Mouse (Mus musculus): ENCODE measurements around the gene Adgrl1.
"Not testable (repeated sequence)": the region's sequence is repeated elsewhere in the genome, so short reads cannot be mapped to it uniquely, and the experiment has no call there.

Adgrl1 gene

DNA sequence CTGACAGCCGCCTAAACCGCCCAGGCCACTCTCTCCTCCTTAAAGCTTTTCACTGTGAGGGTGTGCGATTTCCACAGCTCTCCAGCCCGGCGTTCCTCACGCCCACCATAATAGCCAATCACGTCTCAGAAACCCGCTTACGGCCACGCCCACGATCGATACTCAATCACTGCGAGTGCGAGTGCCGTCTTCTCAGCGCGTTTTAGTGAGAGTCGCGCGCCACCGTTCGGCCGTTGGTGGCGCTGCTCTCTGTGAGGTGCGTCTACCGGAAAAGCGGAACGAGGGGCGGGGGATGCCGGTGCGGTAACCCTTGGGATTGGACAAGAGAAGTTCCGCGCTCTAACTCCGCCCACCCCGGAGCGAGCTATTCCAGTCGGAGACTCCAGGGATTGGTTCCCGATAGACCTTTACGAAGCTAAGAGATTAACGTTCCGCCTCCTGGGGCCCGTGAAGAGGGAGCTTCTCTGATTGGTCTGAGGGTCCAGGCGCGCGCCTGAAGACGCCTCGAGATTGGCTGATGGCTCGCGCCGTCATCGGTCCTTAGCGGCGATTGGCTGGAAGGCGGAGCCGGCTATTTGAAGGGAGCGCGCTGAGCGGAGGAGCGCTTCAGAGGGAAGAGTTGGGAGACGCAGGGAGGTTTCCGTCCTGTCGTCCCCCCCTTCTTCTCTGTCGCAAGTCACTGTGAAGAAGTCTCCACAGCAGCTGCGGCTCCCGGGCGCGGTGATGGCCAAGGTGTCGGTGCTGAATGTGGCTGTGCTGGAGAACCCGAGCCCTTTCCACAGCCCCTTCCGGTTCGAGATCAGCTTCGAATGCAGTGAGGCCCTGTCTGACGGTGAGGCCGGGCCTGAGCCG, 55.4 kb downstream of the Adgrl1 start, which contains the start of the genes Gm10644 and Asf1b:
TSS of gene Gm10644 (minus strand) at position 100 of the 852 bp plus-strand sequence.
TSS of gene Asf1b (plus strand) at position 402 of the 852 bp plus-strand sequence.
- DNase-seq (ENCODE audit: low read depth): peak; percentile 100

DNA sequence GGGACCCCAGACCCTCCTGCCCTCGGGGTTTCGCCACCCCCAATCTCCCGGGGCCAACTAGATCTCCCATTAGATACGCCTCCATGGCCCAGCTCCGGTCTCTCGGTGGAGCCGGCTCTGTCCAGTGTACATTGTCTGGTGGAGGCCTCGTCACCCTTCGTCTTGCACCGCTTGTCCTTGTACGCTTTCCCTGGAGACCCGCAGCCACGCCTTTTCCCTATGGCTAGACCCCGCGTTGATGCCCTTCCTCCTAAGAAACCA, 56.0 kb downstream of the Adgrl1 start:
- DNase-seq (ENCODE audit: low read depth): no peak

DNA sequence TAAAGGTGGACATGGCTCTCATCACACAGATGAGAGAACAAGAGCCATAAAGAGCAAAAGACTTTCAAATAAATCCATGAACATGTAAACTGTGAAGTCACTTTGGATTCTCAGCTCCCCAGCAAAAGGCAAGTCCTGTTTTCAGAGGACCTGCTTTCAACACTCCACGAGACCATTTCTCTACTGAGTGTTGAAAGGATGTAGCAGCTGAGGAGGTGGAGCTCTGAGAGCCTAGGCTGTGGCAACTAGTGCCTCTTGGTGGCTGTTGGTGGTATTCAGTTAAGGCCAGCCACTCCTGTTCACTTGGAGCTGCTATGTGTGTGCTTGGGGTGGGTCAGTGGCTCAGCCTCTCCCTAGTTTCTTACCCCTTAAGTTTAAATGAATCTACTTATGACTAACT, 56.9 kb downstream of the Adgrl1 start:
- peak; percentile 51 for DNase-seq (ENCODE audit: low read depth)

DNA sequence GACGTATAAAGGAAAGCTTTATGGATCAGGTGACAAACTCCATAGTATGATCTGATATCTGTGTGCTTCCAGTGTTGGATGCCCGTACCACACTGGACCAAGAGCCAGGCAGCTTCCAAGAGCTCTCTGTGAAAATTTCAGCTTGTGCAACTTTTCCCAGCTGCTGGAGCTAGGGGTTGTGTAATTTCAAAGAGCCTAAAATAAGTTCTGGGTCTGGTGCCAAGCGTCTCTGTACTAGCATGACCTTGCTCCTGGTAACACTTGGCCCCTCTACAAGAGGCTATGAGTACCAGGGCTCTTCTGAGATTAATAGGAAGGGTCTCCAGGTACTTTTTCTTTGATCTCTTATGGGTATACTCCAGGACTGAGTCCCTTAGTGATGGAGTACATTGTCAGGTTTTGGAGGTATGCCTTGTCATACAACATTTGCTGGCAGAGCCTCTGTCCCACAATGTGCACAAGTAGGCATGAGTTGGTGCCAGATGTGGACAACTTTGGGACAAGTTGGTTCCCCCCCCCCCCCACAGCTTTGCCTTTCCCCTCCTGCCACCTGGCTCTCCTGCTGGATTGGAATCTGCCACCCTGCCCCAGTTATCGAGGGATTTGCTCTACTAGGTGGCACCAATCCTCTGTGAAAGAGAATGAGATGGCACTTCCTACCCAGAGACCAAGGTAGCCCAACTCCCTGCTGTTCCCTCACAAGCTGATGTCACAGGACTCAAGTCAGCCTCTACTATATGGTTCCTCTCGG, 64.3 kb downstream of the Adgrl1 start:
- no peak for DNase-seq (ENCODE audit: low read depth)

DNA sequence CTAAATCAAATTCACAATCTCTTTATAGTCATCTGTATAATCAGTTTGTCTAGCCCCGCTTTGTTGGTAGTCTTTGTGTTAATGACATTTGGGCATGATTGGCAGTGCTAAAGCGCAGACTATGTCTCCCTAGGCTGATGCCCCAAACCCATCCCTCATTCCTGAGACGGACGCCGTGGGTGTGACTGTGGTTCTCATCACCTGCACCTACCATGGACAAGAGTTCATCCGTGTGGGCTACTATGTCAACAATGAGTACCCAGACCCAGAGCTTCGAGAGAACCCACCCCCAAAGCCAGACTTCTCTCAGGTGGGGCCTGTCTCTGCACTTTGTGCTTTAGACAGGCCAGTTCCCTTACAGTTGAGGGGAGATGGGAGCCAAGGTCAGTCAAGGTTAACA, 67.8 kb downstream of the Adgrl1 start:
- DNase-seq (ENCODE audit: low read depth): no peak

DNA sequence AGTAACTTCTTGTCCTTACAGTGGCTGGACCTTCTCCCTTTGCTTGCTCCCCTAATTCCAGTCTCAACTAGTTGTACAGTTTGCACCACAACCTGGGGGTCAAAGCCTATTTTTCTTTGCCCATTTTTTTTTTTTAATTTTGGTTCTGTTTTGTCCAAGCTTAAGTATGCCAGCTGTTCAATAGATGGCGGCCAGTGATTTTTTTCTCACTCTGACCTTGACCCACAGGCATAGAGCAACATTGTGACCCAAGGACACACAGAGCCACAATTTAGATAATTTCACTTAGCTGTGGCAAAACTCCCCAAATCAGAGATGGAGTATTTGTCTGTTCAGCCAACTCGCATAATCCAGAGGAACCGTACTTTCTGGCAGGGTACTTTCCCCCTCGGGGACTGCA, 71.2 kb downstream of the Adgrl1 start:
- no peak for DNase-seq (ENCODE audit: low read depth)

DNA sequence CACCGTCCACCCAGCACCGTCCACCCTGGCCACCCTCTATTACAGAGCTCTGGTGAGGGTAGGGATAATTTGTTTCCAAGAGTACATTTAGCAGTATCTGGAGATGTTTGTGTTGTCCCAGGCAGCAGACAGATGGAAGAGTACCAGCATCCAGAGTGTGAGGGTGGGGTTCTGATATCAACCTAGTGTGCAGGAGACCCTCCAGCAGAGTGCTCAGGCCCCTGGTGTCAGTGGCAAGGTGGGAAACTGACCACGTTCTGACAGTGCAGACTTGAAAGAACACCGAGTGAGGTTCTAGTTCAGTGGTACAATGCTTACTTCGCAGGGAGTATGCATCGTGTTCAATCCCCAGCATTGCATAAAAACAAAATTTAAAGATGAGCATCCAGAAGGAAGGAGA, 71.8 kb downstream of the Adgrl1 start:
- DNase-seq (ENCODE audit: low read depth): no peak

DNA sequence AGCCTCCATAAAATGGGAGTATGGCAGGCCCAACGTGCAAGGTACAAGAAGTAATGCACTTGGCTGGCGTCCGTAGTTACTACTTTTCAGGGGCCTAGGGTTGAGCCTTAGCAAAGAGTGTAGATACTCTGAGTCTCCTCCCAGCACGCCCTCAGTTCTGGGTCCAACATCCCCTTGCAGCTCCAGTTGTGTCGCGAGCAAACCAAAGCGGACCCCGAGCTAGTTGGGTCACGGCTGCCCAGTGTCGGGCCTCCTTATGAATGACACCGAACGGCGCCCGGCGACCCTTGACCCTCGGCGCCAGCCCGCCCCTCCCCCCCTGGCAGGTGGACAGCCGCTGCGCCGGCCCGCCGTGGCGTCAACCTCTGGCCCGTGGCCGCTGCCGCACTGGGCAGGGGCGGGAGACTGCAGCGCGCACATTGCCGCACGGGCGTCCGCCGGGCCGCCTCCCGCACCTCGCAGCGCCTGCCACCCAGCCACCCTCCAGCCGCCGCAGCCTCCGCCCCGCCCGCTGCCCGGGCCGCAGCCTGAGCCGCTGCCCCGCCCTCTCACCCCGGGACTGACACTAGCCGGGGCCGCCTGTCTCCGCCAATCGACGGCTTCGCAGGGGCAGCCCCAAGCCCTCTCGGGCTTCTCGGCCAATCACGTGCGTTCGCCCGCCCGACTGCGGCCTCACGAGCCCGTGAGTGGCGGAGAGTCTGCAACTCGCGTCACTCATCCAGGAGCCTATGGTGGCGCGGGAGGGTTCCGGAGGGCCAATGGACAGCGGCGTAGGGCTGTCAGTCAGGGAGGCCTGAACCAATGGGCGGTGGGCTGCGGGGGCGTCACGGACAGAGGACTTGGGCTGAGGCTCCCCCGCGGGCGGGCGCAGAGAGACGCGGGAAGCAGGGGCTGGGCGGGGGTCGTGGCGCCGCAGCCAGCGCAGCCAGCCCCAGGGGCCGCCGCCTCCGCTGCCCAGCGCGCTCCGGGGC, 72.5 kb downstream of the Adgrl1 start, which contains the start of gene Prkaca:
TSS of gene Prkaca (plus strand) at position 844 of the 971 bp plus-strand sequence.
- peak; percentile 96 for DNase-seq (ENCODE audit: low read depth)

DNA sequence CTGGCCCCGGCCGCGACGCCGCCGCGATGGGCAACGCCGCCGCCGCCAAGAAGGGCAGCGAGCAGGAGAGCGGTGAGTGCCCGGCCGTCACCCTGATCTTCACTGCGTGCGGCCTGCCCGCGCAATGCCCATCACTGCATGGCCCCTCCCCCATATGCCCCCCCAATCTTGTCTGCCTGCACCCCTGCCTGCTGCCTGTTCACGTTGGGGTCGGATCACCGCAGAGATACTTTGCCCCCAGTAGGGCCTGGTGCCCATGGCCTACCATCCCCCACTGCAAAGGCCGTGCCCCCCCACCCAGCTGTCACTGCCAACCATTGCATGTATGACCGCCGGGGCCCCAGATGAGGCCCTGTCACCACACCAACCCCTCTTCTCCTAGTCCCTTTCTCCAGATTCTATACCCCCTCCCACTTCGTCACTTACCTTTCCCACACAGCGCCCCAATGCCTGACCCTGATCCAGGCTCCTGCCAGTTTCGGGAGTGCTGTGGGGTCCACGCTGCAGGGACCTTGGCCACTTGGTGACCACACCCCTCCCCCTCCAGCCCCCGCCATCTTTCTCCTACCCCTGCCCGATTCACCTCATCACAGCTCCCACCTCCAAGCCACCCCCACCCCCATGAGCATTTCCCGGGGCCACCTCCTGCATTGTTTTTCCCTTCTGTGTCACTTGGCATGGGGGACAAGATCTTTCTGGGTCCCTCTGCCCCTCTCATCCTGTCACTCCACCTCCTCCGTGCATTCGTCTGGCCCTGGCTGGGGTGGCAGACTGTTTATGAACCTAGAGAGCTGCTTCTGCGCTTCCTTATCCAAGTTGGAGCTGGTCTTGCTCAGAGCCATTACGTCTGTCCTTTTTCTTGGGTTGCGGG, 73.5 kb downstream of the Adgrl1 start:
- no peak for DNase-seq (ENCODE audit: low read depth)

DNA sequence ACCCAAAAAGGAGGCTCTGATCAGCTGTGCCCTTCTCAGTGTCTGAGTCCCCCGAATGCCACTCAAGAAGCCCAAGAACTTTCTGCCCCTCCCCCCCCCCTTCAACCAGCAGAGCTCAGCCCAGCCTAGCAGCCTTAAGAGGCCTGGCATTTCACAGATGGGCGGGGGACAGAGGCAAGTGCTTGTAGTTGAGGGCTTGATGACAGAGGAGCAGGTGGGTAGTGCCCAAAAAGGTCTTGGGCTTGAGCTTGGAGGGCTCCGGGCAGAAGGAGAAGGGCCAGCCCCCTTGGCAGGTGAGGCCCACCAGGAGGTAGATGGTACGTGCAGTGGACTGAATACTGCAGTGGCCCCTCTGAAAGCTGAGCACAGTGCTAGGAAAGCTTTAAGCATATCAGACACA, 74.6 kb downstream of the Adgrl1 start:
- no peak for DNase-seq (ENCODE audit: low read depth)

DNA sequence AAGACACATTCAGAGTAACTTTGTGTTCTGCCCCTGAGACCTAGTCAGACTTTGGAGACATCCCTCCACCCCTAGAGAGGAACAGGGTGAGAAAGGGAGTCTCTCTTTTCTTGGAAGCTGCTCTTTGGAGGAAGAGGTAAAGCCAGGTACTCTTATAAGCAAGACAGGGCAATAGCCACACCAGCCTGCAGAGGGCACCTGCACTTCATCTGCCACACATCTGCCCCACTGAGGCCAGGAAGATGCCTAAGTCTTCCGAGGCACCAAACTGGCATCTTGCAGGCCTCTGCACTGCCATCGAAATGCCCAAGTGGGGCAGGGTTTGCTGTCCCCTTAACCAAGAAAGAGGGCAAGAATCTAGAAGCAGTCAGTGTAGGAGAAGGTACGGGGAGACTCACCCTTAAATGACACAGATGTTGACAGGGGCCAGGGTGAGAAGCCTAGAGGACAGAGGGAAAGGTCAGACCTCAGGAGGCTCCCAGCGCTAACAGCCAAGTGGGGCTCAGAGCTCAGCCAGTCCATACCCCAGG, 76.3 kb downstream of the Adgrl1 start:
- peak; percentile 31 for DNase-seq (ENCODE audit: low read depth)

DNA sequence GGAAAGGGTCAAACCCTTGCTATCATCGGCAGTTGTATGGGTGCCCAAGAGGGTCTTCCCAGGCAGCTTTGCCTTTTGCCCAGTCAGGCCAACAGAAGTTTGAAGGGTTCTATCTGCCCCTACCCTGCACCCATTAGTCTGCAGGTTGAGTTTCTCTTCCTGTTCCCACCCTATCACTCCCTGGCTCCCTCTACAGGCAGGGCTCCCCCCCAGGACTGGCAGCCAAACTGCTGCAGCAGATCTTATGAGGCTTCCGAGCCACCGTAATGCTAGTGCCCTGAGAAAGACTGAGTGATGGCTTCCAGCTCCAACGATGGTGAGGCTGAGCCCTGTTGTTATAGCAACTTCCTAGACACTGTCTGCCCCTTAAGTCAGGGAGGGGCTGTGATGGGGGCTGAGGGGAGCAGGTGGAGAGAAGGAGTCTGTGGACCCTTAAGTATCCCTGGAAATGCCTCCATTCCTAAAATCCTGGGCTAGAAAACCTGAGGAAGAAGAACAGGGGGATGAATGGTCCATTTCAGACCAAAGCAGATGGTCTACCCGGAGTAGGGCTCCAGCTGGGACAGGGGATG, 77.0 kb downstream of the Adgrl1 start:
- DNase-seq (ENCODE audit: low read depth): no peak

DNA sequence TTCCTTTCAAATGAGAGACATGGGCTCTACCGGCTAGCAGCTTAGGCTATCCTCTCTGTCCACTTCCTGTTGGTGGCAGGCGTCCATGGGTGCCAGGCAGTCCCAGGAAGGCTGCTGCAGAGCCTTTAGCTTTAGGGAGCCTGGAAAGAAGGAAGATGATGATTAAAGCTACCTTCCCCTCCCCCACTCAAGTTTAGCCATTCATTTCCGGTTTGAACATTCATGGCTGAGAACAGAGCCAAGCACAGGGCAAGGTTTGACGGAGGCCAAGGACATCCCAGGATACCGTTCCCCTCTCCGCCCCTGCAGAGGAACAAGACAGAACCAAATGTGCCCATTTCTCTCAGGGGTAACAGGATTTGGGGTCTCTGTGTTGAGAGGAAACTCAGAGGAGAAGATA, 77.7 kb downstream of the Adgrl1 start:
- no peak for DNase-seq (ENCODE audit: low read depth)

DNA sequence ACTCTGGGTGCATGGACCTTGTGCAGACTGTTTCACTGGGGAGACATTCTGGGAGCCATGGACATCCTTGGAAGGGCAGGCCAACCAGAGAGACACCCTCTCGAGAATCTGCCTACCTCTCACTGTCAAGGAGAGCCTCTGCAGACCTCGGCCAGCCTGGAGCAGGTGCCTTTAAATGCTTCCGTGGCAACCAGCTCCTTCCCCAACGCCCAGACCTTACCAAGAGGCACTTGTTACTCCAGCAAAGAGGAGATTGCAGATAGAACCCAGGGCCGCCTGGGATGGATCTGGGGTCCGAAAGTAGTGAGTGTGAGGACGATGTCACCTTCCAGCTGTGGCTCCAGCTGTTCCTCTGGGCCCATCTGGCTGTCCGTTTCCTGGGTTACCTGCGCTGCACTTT, 78.3 kb downstream of the Adgrl1 start:
- no peak for DNase-seq (ENCODE audit: low read depth)

DNA sequence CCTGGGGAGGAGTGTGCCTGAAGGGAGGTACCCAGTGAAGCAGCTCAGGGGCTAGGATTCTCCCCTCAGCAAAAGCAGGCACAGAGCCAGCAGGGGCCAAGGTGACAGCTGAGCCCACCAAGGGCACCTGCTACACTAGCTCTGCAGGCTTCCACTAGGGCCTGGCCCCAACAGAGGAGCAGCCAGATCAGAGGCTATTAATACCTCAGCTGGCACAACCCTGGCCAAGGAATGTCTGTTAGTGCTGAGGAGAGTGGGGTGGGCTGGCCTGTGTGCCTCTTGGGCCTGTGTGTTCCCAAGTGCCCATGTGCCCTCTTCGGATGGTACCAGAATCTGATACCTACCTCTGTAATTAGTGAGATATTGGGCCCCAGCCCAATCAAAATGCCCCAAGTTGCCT, 80.3 kb downstream of the Adgrl1 start:
- no peak for DNase-seq (ENCODE audit: low read depth)

DNA sequence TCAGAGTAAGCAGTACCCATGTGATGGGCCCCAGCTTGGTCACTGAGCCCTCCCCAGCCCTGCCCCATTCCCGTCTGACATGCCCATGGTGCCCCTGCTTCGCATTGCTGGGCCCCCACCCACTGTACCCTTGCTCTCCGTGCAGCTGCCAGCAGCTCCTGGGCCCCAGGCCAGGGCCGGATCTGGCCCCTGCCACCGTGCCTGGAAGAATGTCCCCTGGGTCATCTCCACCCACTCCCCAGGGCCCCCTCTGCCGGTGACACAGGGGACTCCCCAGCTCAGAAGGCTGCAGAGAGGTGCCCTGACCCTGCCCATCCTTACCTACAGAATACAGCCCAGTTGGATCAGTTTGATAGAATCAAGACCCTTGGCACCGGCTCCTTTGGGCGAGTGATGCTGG, 80.9 kb downstream of the Adgrl1 start:
- no peak for DNase-seq (ENCODE audit: low read depth)

DNA sequence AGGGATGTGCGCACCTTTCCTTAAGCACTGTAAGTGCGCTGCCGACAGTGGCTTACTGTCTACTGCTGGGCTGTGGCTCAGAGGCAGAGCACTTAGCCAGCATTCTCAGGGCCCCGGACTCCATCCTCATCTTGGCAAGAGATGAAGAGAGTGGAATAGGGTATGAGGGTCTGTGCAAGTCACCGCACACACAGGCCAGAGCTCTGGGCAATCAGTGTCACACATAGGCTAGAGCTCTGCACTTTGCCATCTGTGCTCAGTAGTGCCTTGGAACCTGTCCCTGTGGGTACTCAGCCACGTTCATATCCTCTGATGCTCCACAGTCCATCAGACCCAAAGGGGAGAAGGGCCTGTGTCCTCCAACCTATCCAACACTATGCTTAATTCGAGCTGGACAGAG, 81.6 kb downstream of the Adgrl1 start:
- DNase-seq (ENCODE audit: low read depth): no peak

DNA sequence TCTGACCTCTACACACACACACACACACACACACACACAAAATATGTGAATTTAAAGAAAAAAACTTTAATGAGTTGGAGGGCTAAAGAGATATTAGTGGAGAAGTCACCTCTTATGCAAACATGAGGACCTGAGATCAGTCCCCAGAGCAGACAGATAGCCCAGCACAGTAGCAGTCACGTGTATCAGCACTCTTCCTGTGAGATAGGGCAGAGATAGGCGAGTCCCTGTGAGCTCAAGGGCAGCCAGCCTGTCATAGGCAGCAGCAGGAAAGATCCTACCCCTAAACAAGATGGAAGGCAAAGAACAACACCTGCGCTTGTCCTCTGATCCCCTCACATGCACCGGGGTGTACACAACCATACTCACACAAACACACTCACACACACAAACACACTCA, 82.5 kb downstream of the Adgrl1 start:
- no peak for DNase-seq (ENCODE audit: low read depth)

DNA sequence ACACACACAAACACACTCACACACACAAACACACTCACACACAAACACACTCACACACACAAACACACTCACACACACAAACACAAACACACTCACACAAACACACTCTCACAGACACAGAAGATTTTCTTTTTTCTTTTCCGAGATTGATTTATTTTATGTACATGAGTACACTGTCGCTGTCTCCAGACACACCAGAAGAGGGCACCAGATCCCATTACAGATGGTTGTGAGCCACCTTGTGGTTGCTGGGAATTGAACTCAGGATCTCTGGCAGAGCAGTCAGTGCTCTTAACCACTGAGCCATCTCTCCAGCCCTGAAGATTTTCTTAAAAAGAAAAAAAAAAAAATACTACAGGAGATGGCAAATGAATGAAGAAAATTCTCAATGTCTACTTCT, 83.3 kb downstream of the Adgrl1 start:
- not testable (repeated sequence) for DNase-seq (ENCODE audit: low read depth)

DNA sequence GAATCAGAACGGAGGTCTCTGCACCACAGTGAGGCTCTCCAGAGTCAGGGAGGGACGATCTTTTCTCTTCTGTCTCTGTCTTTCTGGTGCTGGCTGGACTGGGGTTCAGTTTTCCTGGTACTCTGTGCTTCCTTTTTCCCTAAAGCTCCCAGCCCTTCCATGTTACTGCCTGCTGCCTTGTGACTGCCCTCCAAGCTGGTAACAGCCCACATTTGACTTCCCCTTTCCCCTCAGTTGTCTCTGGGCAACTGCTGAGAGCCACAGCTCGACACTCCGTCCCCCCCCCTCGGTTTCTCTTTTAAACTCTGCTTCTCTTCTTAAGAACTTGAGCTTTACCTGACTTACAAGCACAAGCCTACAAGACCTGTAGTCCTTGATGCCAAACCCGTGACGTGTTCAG, 89.3 kb downstream of the Adgrl1 start:
- DNase-seq (ENCODE audit: low read depth): no peak

DNA sequence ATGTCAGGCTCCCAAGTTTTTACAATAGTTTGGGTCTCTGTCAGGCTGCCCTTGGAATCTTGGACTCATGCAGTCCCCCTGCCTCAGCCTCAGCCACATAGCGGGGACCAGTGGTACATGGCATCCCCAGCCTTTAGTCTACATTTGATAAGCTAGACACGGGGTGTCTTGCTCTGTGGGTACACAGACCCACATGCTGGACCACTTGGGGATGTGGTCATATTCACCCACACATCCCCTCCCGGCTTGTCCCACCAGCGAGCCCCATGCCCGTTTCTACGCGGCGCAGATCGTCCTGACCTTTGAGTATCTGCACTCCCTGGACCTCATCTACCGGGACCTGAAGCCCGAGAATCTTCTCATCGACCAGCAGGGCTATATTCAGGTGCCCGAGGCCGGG, 90.3 kb downstream of the Adgrl1 start:
- DNase-seq (ENCODE audit: low read depth): no peak
